Mouse (Mus musculus) gastrocnemius, postnatal 10 days (tissue): ENCODE data around the gene Prss12. TPM values are rescaled to one million over a fixed set of nuclear protein-coding genes. Genes with fewer than 3 reads are reported as not detected.

ENCODE experiments used
- DNase-seq: peaks from one replicate; pipeline ENCODE4 v3.0.0; 2021; ENCODE audit warnings: mixed read lengths
- total RNA-seq, 2 experiments: library from RNA; stranded (reverse); gene quantifications; 2 replicates each; pipeline ENCODE4 v1.2.3; 2021

Gene Prss12
- total RNA-seq, 2 experiments from 2014 or later: 3.9 to 4.4 TPM

- DNase-seq: no peak
Observed at GRCm38 (mm10) chr3:123531124-123531523, 84.4 kb downstream of the Prss12 start.

- DNase-seq: no peak
Observed at GRCm38 (mm10) chr3:123537279-123537678, 90.6 kb downstream of the Prss12 start.

- no peak for DNase-seq
Observed at GRCm38 (mm10) chr3:123543585-123544304, 97.0 kb downstream of the Prss12 start.

GRCm38 (mm10) chr3:123550487-123550886 lies 103.8 kb downstream of the Prss12 start:
- DNase-seq: no peak

- DNase-seq: no peak
Observed at GRCm38 (mm10) chr3:123553872-123554271, 107.2 kb downstream of the Prss12 start.

GRCm38 (mm10) chr3:123555254-123555865 lies 108.6 kb downstream of the Prss12 start:
- DNase-seq: no peak

Other genes with a start within 250 kb of the Prss12 start
- 100 to 1,000 TPM; 154 to 156 TPM for gene Synpo2, start 210.8 kb upstream of the Prss12 start, total RNA-seq
- 10 to 100 TPM; 32.2 to 41.4 TPM for gene Sec24d, start 179.5 kb upstream of the Prss12 start, total RNA-seq
- gene Mettl14, start 60.8 kb upstream of the Prss12 start, total RNA-seq: 10 to 100 TPM in 1 of 2 experiments, 1 to 10 TPM in 1; 9.8 to 11.5 TPM
- under 1 TPM; 0.28 to 0.43 TPM for gene Ndst3, start 243.9 kb downstream of the Prss12 start, total RNA-seq